Mouse (Mus musculus) megakaryocyte-erythroid progenitor cell, adult 5-6 weeks (primary cell): ENCODE measurements around the gene Gpr162. TPM values are rescaled to one million over a fixed set of nuclear protein-coding genes. Genes with fewer than 3 reads are reported as not detected.
"Not testable (repeated sequence)": the region's sequence is repeated elsewhere in the genome, so short reads cannot be mapped to it uniquely, and the experiment has no call there.

Source experiments
- ATAC-seq: replicated peaks from 2 replicates; pipeline ENCODE4 v1.8.0; 2016; ENCODE audit warnings: mild to moderate bottlenecking, inconsistent platforms; ENCODE audit not compliant: severe bottlenecking, poor library complexity, low FRiP score, low TSS enrichment
- total RNA-seq, 2 experiments: library from RNA; stranded (forward) in 1 of 2; stranded (reverse) in 1 of 2; fragments of 200-1000, 215-1000 nt in 1 of 2; fragments of >200 nt in 1 of 2; fragmentation: Nextera tagmentation in 1 of 2; gene quantifications; 2 replicates each; pipeline ENCODE4 v1.2.3; 2014 to 2017

The Gpr162 gene
- total RNA-seq, 2 experiments from 2014 or later = not detected

DNA sequence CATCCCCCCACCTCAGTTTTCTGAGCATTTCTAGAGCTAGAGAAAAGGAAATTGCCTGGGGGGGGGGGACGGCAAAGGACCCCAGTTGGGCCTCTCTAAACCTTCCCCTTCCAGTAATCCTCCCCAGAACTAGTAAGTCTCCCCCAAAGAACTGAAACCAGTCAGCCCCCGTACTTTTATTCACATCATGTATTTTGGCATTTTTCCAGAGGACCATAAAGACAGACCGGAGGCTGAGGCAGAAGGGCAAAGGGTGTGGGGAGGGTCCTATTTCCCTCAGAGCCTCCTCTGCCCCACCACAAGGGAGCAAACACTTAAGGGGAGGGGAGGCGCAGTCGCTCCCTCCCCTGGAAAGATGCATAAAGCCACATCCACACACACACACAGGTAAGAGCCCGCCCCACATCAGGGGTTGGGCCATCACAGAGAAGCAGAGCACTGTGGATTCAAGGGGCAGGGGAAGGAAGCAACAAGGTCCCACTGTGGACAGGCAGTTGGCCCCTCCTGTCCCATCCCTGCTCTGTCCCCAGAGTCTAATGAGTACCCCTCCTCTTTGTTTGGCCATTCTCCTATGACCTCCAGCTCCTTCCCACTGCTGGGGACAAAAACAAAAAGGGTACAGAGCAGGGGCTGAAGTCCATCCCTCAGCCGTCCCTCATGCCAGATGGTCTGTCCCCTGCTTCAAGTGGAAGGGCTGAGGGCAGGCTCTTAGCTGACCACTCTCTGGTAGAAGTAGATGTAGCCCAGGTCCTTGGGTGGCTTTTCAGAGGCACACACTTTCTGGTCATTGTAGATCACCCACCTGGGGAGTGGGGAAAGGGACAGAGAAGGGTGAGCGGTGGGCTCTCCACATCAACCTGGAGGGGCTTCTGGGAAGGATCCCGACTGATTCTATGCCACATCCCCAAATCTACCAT, 48.7 kb downstream of the Gpr162 start:
- ATAC-seq = no peak

DNA sequence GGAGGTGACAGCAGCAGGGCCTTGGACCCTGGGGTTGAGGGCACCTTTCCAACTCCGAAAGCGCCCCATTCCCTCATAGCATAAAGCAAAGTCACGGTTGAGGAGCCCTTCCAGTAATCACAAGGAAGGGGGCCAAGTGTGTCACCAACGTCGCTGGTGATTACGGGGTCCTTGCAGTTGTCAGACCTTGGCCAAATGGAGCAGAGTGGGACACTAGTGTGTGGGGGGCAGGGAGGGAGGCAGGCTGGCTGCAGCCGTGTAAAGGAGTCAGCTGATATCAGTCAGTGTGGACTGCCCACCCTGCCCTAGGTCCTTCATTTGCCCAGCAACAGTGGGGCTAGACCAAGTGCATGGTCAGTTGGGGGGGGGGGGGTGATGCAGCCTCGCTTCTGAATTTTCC, 49.3 kb downstream of the Gpr162 start:
- ATAC-seq = peak; percentile 20

DNA sequence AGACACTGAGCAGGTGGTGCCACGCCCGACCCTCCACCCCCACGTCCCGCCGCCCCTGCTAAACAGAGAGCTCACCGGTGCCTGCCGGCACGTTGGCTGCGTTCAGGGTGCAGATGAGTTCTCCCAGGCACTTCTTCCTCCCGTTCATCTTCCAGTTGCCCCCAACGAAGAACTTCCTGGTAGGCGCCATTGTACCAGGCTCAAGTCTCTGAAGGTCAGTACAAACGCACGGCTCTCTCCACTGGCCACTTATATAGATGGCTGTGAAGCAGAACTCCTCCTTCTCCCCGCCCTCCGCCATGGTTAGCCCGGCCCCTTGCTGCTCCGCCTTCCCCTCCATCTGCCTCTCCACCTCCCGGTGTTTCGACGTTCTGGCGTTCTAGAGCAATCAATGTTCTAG, 49.9 kb downstream of the Gpr162 start, which contains the start of gene Tpi1:
Gene Tpi1, minus strand, starts transcription at position 364 of the 400 bp plus-strand sequence.
- peak; percentile 85 for ATAC-seq

DNA sequence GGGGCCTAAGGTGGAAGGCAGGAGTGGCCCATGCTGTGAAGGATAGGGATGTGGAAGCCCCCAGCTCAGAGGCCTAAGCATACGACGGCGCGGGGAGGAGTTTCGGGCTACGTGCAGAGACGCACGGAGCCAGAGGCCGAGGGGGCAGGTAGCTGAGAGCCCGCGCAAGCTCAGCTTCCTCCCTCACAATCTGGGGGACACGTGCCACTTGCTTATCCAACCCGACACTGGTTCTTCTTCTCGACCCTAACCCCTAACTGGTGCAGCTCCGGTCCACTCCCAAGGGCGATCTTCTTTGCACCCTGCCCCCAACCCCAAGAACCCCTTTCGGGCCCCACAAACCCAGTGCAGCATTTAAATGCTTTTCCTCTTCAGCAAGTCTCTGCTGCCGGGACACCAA, 50.3 kb downstream of the Gpr162 start:
- peak; percentile 42 for ATAC-seq

DNA sequence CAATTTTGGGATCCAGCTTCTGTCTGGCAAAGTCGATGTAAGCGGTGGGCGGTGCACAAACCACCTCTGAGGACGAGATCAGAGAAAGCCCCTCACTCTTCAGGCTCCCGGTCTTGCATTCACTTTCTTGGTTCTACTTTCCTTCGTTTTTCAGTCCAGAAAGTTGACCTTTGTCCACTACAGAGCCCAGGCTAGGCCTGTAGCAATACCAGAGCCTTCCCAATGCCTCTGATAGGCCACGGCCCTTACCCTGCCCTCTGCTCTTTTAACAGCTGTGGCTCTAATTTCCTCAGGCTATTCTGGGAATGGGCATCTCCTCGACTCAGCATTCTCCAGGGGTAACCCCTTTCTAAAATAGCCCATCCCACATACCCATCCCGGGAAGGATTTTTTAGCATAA, 50.9 kb downstream of the Gpr162 start:
- no peak for ATAC-seq

DNA sequence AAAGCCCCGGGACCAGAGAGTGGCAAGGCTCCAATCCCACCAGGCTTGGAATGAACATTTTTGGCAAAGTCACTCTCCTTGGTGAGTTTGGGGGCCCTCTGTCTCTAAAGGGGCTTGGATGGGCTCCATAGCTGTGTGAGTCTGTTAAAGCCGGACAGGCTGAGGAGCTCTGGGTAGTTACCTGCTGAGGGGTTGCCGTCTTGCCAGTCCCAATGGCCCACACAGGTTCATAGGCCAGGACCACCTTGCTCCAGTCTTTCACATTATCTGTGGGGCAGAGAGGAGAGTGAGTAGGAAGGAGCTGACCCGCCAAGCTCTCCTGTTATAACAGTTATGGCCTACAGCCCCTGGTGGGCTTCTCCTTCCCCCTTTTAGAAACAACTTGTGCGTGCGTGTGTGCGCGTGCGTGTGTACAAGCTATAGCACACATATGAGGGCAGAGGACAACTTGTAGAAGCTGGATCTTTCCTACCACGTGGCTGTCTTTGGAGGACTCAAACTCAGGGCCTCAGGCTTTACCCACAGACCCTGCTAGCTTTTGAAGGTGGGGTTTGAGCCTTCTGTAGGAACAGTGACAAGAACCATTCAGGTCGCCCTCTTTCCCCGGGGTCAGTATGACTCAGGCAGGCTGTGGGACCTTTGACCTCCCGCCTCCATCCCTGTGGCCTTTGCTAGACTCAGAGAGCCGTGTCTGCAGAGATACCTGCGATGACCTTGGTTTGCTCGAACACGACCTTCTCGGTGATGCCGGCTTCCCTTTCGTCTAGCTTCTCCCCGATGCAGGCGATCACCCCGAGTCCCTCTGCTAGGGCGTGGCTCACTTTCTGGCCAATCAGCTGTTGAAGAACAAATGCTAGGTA, 51.9 kb downstream of the Gpr162 start:
- no peak for ATAC-seq

DNA sequence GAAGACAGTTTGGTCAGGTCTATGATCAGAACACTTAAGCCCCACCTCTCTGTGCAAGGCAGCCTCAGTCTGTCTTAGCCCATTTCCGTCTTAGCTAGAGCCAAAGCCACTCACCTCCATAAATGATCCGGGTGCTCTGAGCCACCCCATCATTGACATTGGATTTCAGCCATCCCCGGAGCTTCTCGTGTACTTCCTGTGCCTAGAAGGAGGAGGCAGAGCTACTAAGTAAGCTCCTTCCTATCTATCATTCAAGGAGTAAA, 52.4 kb downstream of the Gpr162 start:
- ATAC-seq = no peak

DNA sequence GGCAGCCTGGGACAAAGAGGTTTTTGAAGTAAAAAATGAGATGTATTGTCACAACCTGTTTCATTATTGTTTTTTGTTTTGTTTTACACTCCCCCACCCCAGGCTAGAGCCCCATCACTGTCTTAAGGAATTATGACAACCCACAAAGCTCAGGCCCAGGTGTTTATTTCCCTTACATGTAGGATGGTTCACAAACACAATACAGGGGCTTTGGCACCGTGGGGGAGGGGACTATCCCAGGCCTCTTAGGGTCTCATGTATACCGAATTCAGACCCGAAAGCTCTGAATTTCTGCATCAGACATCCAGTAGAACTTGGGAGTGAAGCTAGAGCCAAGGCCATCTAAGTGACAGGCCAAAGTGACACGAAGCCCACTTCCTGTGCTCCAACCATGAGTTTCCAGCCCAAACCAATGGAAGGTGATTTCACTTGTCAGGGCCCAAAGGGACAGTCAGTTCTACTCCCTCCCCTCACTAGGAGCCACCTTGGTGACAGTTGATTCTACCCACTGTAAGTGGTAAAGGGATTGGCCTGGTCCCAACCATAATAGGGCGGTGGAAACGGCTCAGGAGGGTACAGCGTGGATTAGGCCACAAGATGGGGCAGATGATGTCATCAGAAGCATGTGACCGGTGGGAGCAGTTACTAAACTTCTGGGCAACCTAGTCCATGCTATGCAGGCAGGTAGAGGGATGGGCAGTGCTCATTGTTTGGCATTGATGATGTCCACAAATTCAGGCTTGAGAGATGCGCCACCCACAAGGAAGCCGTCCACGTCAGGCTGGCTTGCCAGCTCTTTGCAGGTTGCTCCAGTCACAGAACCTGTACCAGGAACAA, 53.0 kb downstream of the Gpr162 start:
- not testable (repeated sequence) for ATAC-seq

DNA sequence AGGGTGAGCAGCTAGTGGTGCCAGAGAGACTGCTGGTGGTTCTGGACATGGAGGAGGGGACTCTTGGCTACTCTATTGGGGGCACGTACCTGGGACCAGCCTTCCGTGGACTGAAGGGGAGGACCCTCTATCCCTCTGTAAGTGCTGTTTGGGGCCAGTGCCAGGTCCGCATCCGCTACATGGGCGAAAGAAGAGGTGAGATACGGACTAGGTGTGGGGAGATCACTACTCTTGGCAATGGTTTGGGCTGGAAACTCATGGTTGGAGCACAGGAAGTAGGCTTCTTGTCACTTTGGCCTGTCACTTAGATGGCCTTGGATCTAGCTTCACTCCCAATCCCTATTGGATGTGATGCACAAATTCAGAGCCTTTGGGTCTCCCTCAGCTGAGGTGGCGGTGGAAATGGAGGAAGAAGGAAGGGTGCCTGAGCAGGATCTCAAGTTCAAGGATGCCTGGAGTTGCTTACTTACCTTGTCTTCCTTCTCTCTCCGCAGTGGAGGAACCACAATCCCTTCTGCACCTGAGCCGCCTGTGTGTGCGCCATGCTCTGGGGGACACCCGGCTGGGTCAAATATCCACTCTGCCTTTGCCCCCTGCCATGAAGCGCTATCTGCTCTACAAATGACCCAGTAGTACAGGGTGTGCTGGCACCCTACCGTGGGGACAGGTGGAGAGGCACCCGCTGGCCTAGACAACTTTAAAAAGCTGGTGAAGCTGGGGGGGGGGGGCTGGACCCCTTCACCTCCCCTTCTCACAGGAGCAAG, 53.8 kb downstream of the Gpr162 start:
- ATAC-seq = no peak

DNA sequence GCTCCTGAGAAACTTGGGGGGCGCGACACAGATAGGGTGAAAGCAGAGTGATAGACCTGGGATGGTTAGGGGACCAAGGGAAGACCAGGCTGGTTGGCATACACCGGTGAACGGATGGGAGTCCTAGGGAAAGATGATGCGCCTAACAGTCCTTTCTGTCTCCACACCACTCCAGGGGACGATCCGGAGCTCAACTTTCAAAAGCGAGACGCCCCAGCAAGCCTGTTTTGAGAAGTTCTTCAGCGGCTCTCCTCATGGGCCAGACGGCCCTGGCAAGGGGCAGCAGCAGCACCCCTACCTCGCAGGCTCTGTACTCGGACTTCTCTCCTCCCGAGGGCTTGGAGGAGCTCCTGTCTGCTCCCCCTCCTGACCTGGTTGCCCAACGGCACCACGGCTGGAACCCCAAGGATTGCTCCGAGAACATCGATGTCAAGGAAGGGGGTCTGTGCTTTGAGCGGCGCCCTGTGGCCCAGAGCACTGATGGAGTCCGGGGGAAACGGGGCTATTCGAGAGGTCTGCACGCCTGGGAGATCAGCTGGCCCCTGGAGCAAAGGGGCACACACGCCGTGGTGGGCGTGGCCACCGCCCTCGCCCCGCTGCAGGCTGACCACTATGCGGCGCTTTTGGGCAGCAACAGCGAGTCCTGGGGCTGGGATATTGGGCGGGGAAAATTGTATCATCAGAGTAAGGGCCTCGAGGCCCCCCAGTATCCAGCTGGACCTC, 54.6 kb downstream of the Gpr162 start:
- ATAC-seq = peak; percentile 14

Other genes starting within 250 kb of the Gpr162 start
- not detected in 2 replicates for gene C1s2, start 227.9 kb downstream of the Gpr162 start, total RNA-seq (2014; fragmentation: Nextera tagmentation)
- not detected in 2 replicates for gene C1s2, start 227.9 kb downstream of the Gpr162 start, total RNA-seq (2017)
- 78.8 and 91.1 TPM in 2 replicates for gene Lpcat3, start 201.0 kb downstream of the Gpr162 start, total RNA-seq (2014; fragmentation: Nextera tagmentation)
- 53.1 and 89.0 TPM in 2 replicates for gene Lpcat3, start 201.0 kb downstream of the Gpr162 start, total RNA-seq (2017)
- gene Emg1, start 151.8 kb downstream of the Gpr162 start, total RNA-seq (2014; fragmentation: Nextera tagmentation) = 242 and 387 TPM in 2 replicates
- 375 and 422 TPM in 2 replicates for gene Emg1, start 151.8 kb downstream of the Gpr162 start, total RNA-seq (2017)
- gene Phb2, start 151.6 kb downstream of the Gpr162 start, total RNA-seq (2014; fragmentation: Nextera tagmentation) = 467 and 537 TPM in 2 replicates
- 474 and 558 TPM in 2 replicates for gene Phb2, start 151.6 kb downstream of the Gpr162 start, total RNA-seq (2017)
- gene Ptpn6, start 125.3 kb downstream of the Gpr162 start, total RNA-seq (2014; fragmentation: Nextera tagmentation) = 65.4 and 76.0 TPM in 2 replicates
- 189 and 237 TPM in 2 replicates for gene Ptpn6, start 125.3 kb downstream of the Gpr162 start, total RNA-seq (2017)
- 110 and 141 TPM in 2 replicates for gene Grcc10, start 122.6 kb downstream of the Gpr162 start, total RNA-seq (2014; fragmentation: Nextera tagmentation)
- gene Grcc10, start 122.6 kb downstream of the Gpr162 start, total RNA-seq (2017) = 66.5 and 83.5 TPM in 2 replicates
- gene Gm45234, start 108.0 kb downstream of the Gpr162 start, total RNA-seq (2014; fragmentation: Nextera tagmentation) = not detected in 2 replicates
- not detected in 2 replicates for gene Gm45234, start 108.0 kb downstream of the Gpr162 start, total RNA-seq (2017)
- gene Atn1, start 107.5 kb downstream of the Gpr162 start, total RNA-seq (2014; fragmentation: Nextera tagmentation) = 12.9 and 14.4 TPM in 2 replicates
- gene Atn1, start 107.5 kb downstream of the Gpr162 start, total RNA-seq (2017) = 1.5 and 1.9 TPM in 2 replicates
- 0.74 TPM in 1 of 2 replicates, not detected in the other for gene Eno2, start 94.3 kb downstream of the Gpr162 start, total RNA-seq (2014; fragmentation: Nextera tagmentation)
- gene Eno2, start 94.3 kb downstream of the Gpr162 start, total RNA-seq (2017) = not detected in 2 replicates
- 0.77 TPM in 1 of 2 replicates, not detected in the other for gene Lrrc23, start 84.3 kb downstream of the Gpr162 start, total RNA-seq (2014; fragmentation: Nextera tagmentation)
- 6.7 TPM in 1 of 2 replicates, not detected in the other for gene Lrrc23, start 84.3 kb downstream of the Gpr162 start, total RNA-seq (2017)
- 1.9 and 5.1 TPM in 2 replicates for gene Spsb2, start 55.3 kb downstream of the Gpr162 start, total RNA-seq (2014; fragmentation: Nextera tagmentation)
- gene Spsb2, start 55.3 kb downstream of the Gpr162 start, total RNA-seq (2017) = 4.1 and 5.5 TPM in 2 replicates
- 258 and 264 TPM in 2 replicates for gene Tpi1, start 49.7 kb downstream of the Gpr162 start, total RNA-seq (2014; fragmentation: Nextera tagmentation)
- gene Tpi1, start 49.7 kb downstream of the Gpr162 start, total RNA-seq (2017) = 179 and 201 TPM in 2 replicates
- gene Usp5, start 34.5 kb downstream of the Gpr162 start, total RNA-seq (2014; fragmentation: Nextera tagmentation) = 85.0 and 100 TPM in 2 replicates
- 75.7 and 80.9 TPM in 2 replicates for gene Usp5, start 34.5 kb downstream of the Gpr162 start, total RNA-seq (2017)
- 100 and 181 TPM in 2 replicates for gene Cdca3, start 34.4 kb downstream of the Gpr162 start, total RNA-seq (2014; fragmentation: Nextera tagmentation)
- gene Cdca3, start 34.4 kb downstream of the Gpr162 start, total RNA-seq (2017) = 90.3 and 111 TPM in 2 replicates
- not detected in 2 replicates for gene Gnb3, start 23.7 kb downstream of the Gpr162 start, total RNA-seq (2014; fragmentation: Nextera tagmentation)
- gene Gnb3, start 23.7 kb downstream of the Gpr162 start, total RNA-seq (2017) = not detected in 2 replicates
- gene P3h3, start 6.2 kb downstream of the Gpr162 start, total RNA-seq (2014; fragmentation: Nextera tagmentation) = 0.61 and 3.0 TPM in 2 replicates
- gene P3h3, start 6.2 kb downstream of the Gpr162 start, total RNA-seq (2017) = 0.89 and 2.2 TPM in 2 replicates
- not detected in 2 replicates for gene Cd4, start 24.2 kb upstream of the Gpr162 start, total RNA-seq (2014; fragmentation: Nextera tagmentation)
- gene Cd4, start 24.2 kb upstream of the Gpr162 start, total RNA-seq (2017) = not detected in 2 replicates
- 0.09 and 0.35 TPM in 2 replicates for gene Lag3, start 47.7 kb upstream of the Gpr162 start, total RNA-seq (2014; fragmentation: Nextera tagmentation)
- gene Lag3, start 47.7 kb upstream of the Gpr162 start, total RNA-seq (2017) = 1.6 TPM in 1 of 2 replicates, not detected in the other
- gene Ptms, start 56.1 kb upstream of the Gpr162 start, total RNA-seq (2014; fragmentation: Nextera tagmentation) = 5.3 and 30.7 TPM in 2 replicates
- gene Ptms, start 56.1 kb upstream of the Gpr162 start, total RNA-seq (2017) = 21.6 and 22.1 TPM in 2 replicates
- 103 and 117 TPM in 2 replicates for gene Mlf2, start 67.4 kb upstream of the Gpr162 start, total RNA-seq (2014; fragmentation: Nextera tagmentation)
- 59.2 and 99.1 TPM in 2 replicates for gene Mlf2, start 67.4 kb upstream of the Gpr162 start, total RNA-seq (2017)
- gene Cops7a, start 101.6 kb upstream of the Gpr162 start, total RNA-seq (2014; fragmentation: Nextera tagmentation) = 71.0 and 117 TPM in 2 replicates
- 46.8 and 57.5 TPM in 2 replicates for gene Cops7a, start 101.6 kb upstream of the Gpr162 start, total RNA-seq (2017)
- not detected in 2 replicates for gene Pianp, start 132.7 kb upstream of the Gpr162 start, total RNA-seq (2014; fragmentation: Nextera tagmentation)
- gene Pianp, start 132.7 kb upstream of the Gpr162 start, total RNA-seq (2017) = not detected in 2 replicates
- gene Zfp384, start 145.2 kb upstream of the Gpr162 start, total RNA-seq (2014; fragmentation: Nextera tagmentation) = 67.0 and 86.8 TPM in 2 replicates
- gene Zfp384, start 145.2 kb upstream of the Gpr162 start, total RNA-seq (2017) = 18.5 and 18.6 TPM in 2 replicates
- 23.6 and 45.9 TPM in 2 replicates for gene Ing4, start 175.8 kb upstream of the Gpr162 start, total RNA-seq (2014; fragmentation: Nextera tagmentation)
- 43.0 and 51.1 TPM in 2 replicates for gene Ing4, start 175.8 kb upstream of the Gpr162 start, total RNA-seq (2017)
- gene Acrbp, start 185.7 kb upstream of the Gpr162 start, total RNA-seq (2014; fragmentation: Nextera tagmentation) = 8.6 and 16.5 TPM in 2 replicates
- gene Acrbp, start 185.7 kb upstream of the Gpr162 start, total RNA-seq (2017) = 0.95 and 8.6 TPM in 2 replicates
- not detected in 2 replicates for gene Lpar5, start 203.9 kb upstream of the Gpr162 start, total RNA-seq (2014; fragmentation: Nextera tagmentation)
- gene Lpar5, start 203.9 kb upstream of the Gpr162 start, total RNA-seq (2017) = 4.3 TPM in 1 of 2 replicates, not detected in the other
- gene Chd4, start 232.0 kb upstream of the Gpr162 start, total RNA-seq (2014; fragmentation: Nextera tagmentation) = 153 and 188 TPM in 2 replicates
- gene Chd4, start 232.0 kb upstream of the Gpr162 start, total RNA-seq (2017) = 438 and 492 TPM in 2 replicates